ENCODE assay signal across 11 mouse cellular contexts in genomic region chr7:142657341-142657791, GRCm38 (mm10). TPM values are rescaled to one million over a fixed set of nuclear protein-coding genes. Genes with fewer than 3 reads are reported as not detected.
DNase-seq lines count a peak whose midpoint lies in the region; ATAC-seq and TF ChIP-seq lines count a peak whose summit lies in the region.
"Had no signal": no experiment of that assay in that cellular context is flagged by ENCODE, and none has a peak within 500 bp of the region (broad histone marks: within the 10 kb centered on the region; RNA-seq: fewer than 3 reads in every experiment).

No protein-coding gene starts in this region.

- H3K4me3 ChIP-seq in lung, embryonic 15.5 days: peak overlapping the region; percentile 46
- no peak overlapping the region for H3K4me3 ChIP-seq in lung, adult 2 months (replicated peaks; ENCODE audit: extremely low read depth, low read depth, low read length)
- H3K4me3 ChIP-seq in limb, embryonic 10.5 days: peak overlapping the region; percentile 77

- H3K36me3 ChIP-seq in lung, embryonic 15.5 days: peaks cover 11% of the 10 kb centered on the region
- peaks cover 48% of the 10 kb centered on the region for H3K36me3 ChIP-seq in limb, embryonic 10.5 days

- H3K27me3 ChIP-seq in lung, embryonic 15.5 days: peaks cover 93% of the 10 kb centered on the region
- peaks cover 100% of the 10 kb centered on the region for H3K27me3 ChIP-seq in limb, embryonic 10.5 days (ENCODE audit: low read depth, poor library complexity, severe bottlenecking)

- ATAC-seq in lung, embryonic 15.5 days (ENCODE audit: borderline replicate concordance, extremely low read depth, low FRiP score, low TSS enrichment): peak; percentile 55
- ATAC-seq in neutrophil, adult 5-6 weeks (ENCODE audit: extremely low read depth, insufficient number of reproducible peaks, low FRiP score, poor library complexity, severe bottlenecking): peak; percentile 3; the same call in 1 of the 2 replicates
- no peak for ATAC-seq in megakaryocyte-erythroid progenitor cell, adult 5-6 weeks (replicated peaks; ENCODE audit: low FRiP score, low TSS enrichment, poor library complexity, severe bottlenecking)
- ATAC-seq: Patski had no signal

- H3K27ac ChIP-seq in lung, embryonic 15.5 days: peak overlapping the region; percentile 90
- H3K27ac ChIP-seq in limb, embryonic 10.5 days: peak overlapping the region; percentile 99

- 10% methylated on average over 9 of the region's 9 CpGs for WGBS in lung, embryonic 15.5 days
- WGBS in lung, adult 2 months: 35% methylated on average over 7 of the region's 9 CpGs
- 2% methylated on average over 8 of the region's 9 CpGs for WGBS in limb, embryonic 10.5 days

- peaks cover 37% of the 10 kb centered on the region for H3K4me1 ChIP-seq in lung, embryonic 15.5 days
- no peaks in the 10 kb centered on the region; the same call in none of the 2 replicates for H3K4me1 ChIP-seq in lung, adult 2 months (ENCODE audit: control insufficient read depth, insufficient read depth, low read length)
- peaks cover 59% of the 10 kb centered on the region for H3K4me1 ChIP-seq in limb, embryonic 10.5 days

- peak overlapping the region; percentile 76 for H3K4me2 ChIP-seq in lung, embryonic 15.5 days

- DNase-seq in lung, adult 2 months: no peak
- peak; percentile 78 for DNase-seq in forelimb bud, embryonic 11.5 days (ENCODE audit: low read depth, low spot score)
- no peak for DNase-seq in limb, embryonic 10.5 days (ENCODE audit: low spot score)
- no peak for DNase-seq in right cerebral cortex, adult 2 months (ENCODE audit: low spot score in 2 of 2)
- no peak for DNase-seq in cerebellum, adult 8-10 months
- DNase-seq: cerebellum, adult 9-10 months; kidney, adult 18-20 months had no signal

- no peak for TF ChIP-seq POLR2A in lung, adult 2 months (IDR thresholded peaks at IDR 0.05; ENCODE audit: borderline replicate concordance, extremely low read depth, low read depth, low read length)

- no peaks in the 10 kb centered on the region for H3K9me3 ChIP-seq in lung, embryonic 15.5 days
- H3K9me3 ChIP-seq in limb, embryonic 10.5 days (replicated peaks): no peaks in the 10 kb centered on the region

- no peak for TF ChIP-seq CTCF in lung, adult 2 months (IDR thresholded peaks at IDR 0.05; ENCODE audit: insufficient read depth, low read length)

- H3K9ac ChIP-seq in lung, embryonic 15.5 days: peak overlapping the region; percentile 51

RNA-seq across cellular contexts. Expression of gene Igf2, which starts 9.2 kb away (rescaled TPM):
- 536 and 550 TPM in 2 replicates for polyA plus RNA-seq in lung, embryonic 15.5 days (2015; fragmentation: Nextera tagmentation; extraction: Ambion mirVana)
- polyA plus RNA-seq in lung, adult 2 months (2012; rRNA removed): 16.9 and 25.4 TPM in 2 replicates
- polyA plus RNA-seq in limb, embryonic 10.5 days (2016; fragmentation: Nextera tagmentation; extraction: Ambion mirVana): 769 and 872 TPM in 2 replicates
- total RNA-seq in neutrophil, adult 5-6 weeks (2017): not detected in 2 replicates
- total RNA-seq in megakaryocyte-erythroid progenitor cell, adult 5-6 weeks (2014; fragmentation: Nextera tagmentation): not detected in 2 replicates
- total RNA-seq in megakaryocyte-erythroid progenitor cell, adult 5-6 weeks (2017): 0.46 TPM in 1 of 2 replicates, not detected in the other

RNA-seq across cellular contexts. Expression of gene Gm49394, which starts 12.4 kb away (rescaled TPM):
- polyA plus RNA-seq in lung, embryonic 15.5 days (2015; fragmentation: Nextera tagmentation; extraction: Ambion mirVana): 0.06 and 0.08 TPM in 2 replicates
- 0.02 TPM in 1 of 2 replicates, not detected in the other for polyA plus RNA-seq in lung, adult 2 months (2012; rRNA removed)
- polyA plus RNA-seq in limb, embryonic 10.5 days (2016; fragmentation: Nextera tagmentation; extraction: Ambion mirVana): 0.09 and 0.11 TPM in 2 replicates
- not detected in 2 replicates for total RNA-seq in neutrophil, adult 5-6 weeks (2017)
- not detected in 2 replicates for total RNA-seq in megakaryocyte-erythroid progenitor cell, adult 5-6 weeks (2014; fragmentation: Nextera tagmentation)
- not detected in 2 replicates for total RNA-seq in megakaryocyte-erythroid progenitor cell, adult 5-6 weeks (2017)
- polyA plus RNA-seq: Patski had no signal

Comparison
In these comparisons a context has a peak if more than half of its experiments do, and no peak if none do; other contexts are left out.
1. RNA of gene Igf2, which starts 9.2 kb away (polyA plus RNA-seq): 769 to 872 TPM in limb, embryonic 10.5 days and 536 to 550 TPM in lung, embryonic 15.5 days; 16.9 to 25.4 TPM in lung, adult 2 months; every median in the first group is over 10 times any median in the second.